Mouse (Mus musculus) T-helper 2 cell (primary cell): ENCODE results near the gene Stra8.

ENCODE experiments used
- in situ Hi-C: fragments of 300-600 bp; cut with MboI, MseI; formaldehyde crosslinking; loops from one replicate; pipeline ENCODE4 v1.15.1; 2025; ENCODE audit warnings: high pct_unique_total_duplicates

Stra8 gene

GRCm38 (mm10) chr6:34902578-34902977 lies 17.4 kb upstream of the Stra8 start:
- in situ Hi-C loops = no loop called here

GRCm38 (mm10) chr6:34903441-34903840 lies 16.5 kb upstream of the Stra8 start:
- in situ Hi-C loops = no loop called here

GRCm38 (mm10) chr6:34903851-34904250 lies 16.1 kb upstream of the Stra8 start:
- in situ Hi-C loops = no loop called here

GRCm38 (mm10) chr6:34904361-34904760 lies 15.6 kb upstream of the Stra8 start:
- in situ Hi-C loops = no loop called here

DNA sequence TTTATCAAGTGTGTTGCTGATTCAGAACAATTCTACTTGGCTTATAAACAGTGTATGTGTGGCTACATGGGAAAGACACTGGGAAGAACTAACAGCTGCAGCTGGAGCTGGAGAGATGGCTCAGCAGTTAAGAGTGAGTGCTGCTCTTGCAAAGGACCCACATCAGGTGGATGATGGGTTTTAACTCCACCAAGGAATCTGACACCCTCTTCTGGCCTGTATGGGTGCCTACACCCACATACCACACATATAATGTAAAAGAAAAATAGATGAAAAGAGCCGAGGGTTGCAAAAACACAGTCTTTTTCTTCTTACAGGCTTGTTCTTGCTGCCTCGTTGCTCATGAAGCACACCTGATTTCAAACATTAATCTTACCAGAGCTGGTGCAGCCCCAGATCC lies 13.8 kb upstream of the Stra8 start:
- in situ Hi-C loops = no loop called here

DNA sequence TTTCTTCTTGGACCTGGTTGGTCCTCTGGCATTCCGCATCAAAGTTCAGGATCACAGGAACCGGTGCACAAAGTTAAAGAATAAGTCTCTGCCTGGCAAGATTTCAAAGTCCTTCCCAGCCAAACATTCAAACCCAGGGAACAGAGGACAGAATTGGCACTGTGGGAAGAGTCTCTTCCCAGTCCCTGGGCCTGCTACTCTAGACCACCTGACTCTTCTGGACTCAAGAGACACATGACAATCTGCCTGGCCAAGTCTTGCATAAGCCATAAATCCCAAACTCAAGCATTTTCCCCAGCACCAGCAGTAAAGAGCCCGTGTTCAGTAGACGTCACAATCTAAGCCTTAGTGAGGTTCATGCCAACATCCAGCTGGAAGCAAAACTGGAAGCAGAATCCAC lies 13.3 kb upstream of the Stra8 start:
- in situ Hi-C loops = no loop called here

DNA sequence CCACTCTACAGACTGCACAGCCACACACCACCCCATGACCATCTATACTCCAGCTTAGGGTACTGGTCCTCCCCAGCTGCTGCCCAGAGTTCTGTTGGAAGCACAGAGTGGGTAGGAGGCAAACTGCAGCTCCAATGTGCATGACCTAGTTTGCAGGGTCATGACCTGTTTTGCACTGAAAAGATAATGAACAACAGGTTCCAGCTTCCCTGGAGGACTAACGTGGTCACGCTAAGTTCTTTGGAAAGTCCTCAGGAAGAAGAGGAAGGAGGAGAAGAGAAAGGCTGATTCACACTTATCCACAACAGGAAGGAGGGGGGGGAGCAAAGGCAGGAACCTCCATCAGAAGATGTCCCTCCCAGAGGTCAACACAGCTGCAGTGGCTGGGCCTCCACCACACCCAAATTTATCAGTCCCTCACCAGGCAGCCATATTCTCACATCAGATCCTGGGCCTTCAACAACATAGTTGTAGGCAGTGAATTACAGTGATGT lies 12.8 kb upstream of the Stra8 start:
- in situ Hi-C loops = no loop called here

DNA sequence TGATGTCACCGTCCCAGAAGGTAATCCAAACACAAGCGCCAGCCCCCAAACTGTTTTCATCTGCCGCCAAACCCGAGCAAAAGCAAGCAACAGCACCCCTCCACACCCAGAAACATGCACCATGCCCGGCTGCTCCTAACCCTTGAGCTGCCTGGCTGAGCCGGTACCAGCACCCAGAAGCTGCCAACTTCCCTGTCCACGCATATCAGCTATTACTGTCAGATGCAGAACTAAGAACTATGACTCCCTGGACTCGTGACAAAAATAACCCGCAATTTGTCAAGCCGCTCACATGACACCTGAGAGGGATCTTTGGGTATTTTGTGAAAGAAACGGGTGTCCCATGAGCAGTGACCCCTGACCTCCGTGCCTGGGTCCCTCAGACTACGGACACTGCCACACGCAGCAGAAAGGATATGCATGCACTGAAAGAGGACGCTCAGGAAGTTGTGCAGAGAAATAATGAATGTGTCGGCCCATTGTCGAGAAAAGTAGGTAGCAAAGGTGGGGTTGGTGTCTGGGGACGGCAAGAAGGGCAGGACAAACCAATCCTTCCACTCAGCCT lies 12.2 kb upstream of the Stra8 start:
- in situ Hi-C loops = no loop called here

GRCm38 (mm10) chr6:34909631-34910345 lies 10.2 kb upstream of the Stra8 start:
- in situ Hi-C loops = no loop called here

- in situ Hi-C loops = no loop called here
Observed at GRCm38 (mm10) chr6:34910371-34911219, 9.4 kb upstream of the Stra8 start, which contains the start of gene Wdr91. Gene Wdr91 (minus strand): TSS chr6:34910876.

- in situ Hi-C loops = no loop called here
Observed at GRCm38 (mm10) chr6:34913341-34914040, 6.5 kb upstream of the Stra8 start.

DNA sequence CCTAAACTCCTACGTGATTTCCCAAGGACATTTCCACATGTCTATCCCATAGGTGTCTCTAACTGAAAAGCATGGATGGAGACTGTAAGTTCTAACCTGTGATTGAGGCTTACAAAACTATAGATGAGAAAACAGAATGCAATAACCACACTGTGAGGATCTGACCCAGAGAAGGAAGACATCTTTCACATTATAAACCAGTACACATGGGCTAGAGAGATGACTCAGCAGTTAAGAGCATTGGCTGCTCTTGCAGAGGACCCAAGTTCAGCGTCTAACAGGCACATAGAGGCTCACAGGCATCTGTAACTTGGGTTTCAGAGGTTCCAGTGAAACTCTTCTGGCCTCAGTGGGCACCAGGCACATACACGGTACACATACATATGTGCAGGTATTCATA lies 5.5 kb upstream of the Stra8 start:
- in situ Hi-C loops = no loop called here

- in situ Hi-C loops = no loop called here
Observed at GRCm38 (mm10) chr6:34919146-34919545, 817 bp upstream of the Stra8 start.

DNA sequence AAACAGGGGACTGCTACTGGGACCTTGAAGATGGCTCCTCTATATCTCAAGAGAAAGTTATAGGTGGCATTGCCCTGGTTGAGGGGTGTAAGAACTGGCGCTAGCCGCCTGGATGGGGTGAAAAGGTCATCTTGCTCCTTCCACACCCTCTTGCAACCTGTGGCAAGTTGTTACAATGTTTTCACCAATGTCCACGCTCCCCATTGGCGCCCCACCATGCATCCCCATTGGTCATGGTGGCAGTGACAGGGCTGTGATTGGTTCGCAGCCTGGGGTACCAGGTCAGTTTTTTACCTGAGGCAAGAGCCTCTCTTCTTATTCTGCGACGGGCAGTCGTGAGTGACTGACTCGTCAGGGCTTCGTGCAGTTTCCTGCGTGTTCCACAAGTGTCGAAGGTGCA lies 668 bp downstream of the Stra8 start:
- in situ Hi-C loops = no loop called here

DNA sequence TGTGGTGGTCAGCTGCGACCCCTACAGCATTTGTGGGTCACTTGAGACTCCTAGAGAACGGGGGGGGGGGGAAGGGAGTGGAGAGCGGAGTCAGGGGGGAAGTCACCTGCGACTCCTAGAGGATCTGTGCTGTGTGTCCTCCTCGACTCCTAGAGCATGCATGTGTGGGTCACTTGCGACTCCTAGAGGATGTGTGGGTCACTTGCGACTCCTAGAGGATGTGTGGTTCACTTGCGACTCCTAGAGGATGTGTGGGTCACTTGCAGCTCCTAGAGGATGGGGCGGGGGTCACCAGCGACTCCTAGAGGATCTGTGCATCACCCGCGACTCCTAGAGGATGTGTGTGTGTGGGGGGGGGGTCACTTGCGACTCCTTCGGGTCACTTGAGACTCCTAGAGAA lies 2.0 kb downstream of the Stra8 start:
- in situ Hi-C loops = no loop called here

- in situ Hi-C loops = no loop called here
Observed at GRCm38 (mm10) chr6:34927156-34927555, 7.2 kb downstream of the Stra8 start.

- in situ Hi-C loops = no loop called here
Observed at GRCm38 (mm10) chr6:34927594-34927993, 7.6 kb downstream of the Stra8 start.

DNA sequence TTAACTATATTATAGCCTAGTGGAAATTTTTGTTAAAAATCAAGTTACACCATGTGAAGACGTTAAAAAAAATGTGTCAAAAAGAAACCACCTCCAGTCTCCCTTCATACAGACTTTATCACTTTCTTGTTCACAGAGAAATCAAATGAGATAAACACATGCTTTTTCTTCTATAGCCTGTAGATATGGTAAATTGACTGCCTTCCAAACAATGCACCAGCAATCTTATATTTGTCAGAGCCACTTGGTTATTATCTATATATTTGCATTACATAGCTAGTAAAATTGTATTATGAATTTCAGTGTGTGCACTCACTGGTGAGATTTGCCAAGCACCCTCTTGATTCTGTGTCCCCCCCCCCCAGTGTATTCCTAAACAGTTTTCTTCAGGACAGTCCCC lies 12.7 kb downstream of the Stra8 start:
- in situ Hi-C loops = loop anchor here (10.0 kb wide), 1 partner anchor 62 kb away; no protein-coding TSS in a partner anchor

DNA sequence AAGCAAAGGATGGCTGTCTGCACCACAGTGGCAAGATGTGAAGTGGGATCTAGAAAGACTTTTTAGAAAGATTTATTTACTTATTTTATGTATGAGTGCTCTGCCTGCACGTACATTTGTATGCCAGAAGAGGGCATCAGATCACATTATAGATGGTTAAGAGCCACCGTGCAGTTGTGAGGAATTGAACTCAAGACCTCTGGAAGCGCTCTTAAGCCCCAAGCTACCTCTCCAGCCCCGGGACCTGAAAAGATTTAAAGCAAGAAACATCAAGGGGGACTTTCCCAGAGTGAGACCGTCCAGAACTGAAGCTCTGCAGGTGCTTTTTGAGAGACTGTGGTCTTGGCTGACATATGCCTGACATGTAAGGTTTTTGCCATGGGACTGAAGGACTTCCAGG lies 16.8 kb downstream of the Stra8 start:
- in situ Hi-C loops = loop anchor here (10.0 kb wide), 1 partner anchor 58 kb away; no protein-coding TSS in a partner anchor

DNA sequence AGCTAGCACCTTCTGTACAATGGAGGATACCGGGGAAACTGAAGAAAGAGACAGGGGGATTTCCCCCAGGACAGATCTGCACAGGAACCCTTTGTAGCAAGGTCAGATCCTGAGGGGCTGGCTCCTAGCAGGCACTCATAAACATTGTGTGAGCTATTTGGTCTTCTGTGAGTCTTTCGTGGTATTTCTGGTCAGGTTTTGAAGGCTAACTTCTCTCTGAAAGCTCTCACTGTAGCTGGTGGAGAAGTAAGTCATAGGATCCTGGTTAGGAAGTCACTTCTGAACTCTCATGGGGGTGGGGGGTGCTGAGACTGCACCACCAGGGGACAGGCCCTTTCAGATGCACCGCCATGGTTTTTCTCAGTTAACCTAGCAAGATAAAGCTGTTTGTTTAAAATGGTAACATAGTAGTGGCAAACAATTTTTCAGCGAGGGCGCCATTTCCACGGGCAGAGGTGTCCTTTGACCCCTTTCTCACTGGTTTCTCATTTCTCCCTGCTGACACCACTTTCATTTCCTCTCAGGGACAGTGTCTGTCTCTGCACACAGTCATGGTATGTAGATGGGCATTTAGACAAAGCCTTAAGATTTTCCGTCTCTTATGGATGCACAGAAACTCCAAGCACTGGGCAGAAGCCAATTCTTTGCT lies 18.4 kb downstream of the Stra8 start:
- in situ Hi-C loops = loop anchor here (10.0 kb wide), 1 partner anchor 56 kb away; no protein-coding TSS in a partner anchor

DNA sequence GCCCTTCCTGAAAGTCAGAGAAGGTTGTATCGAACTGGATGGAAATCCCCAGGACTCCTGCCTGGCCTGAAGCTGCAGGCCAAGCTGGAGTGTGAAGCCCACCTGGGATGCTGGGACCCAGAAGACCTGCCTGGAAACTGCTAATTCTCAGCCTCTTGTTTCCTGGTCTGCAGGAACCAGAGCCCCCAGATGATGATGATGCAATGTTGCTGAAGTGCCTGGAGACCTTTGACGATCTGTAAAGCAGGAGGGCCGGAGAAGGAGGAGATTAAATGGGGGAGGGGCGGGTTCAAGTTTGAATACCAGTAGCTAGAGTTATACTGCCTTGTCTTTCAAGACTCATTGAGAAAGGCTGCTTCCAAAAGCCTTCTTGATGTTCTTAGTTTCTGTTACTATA lies 19.0 kb downstream of the Stra8 start:
- in situ Hi-C loops = loop anchor here (10.0 kb wide), 1 partner anchor 56 kb away; no protein-coding TSS in a partner anchor
